Mouse (Mus musculus) small intestine, adult 2 months (tissue): ENCODE data around the gene Efcab9. TPM values are rescaled to one million over a fixed set of nuclear protein-coding genes. Genes with fewer than 3 reads are reported as not detected.

Experiments used
- H3K27ac ChIP-seq: fragments of 200-500 bp; 2 replicates; pipeline ENCODE4 v1.5.1; 2012; ENCODE audit warnings: low read depth, low read length, control low read depth, inconsistent platforms; ENCODE audit not compliant: insufficient read depth
- H3K27me3 ChIP-seq: fragments of 200-500 bp; 2 replicates; pipeline ENCODE4 v1.6.1; 2012; ENCODE audit warnings: mild to moderate bottlenecking, moderate library complexity, low read length, inconsistent platforms; ENCODE audit not compliant: control insufficient read depth, insufficient read depth
- H3K36me3 ChIP-seq: fragments of 200-500 bp; 2 replicates; pipeline ENCODE4 v1.6.1; 2012; ENCODE audit warnings: mild to moderate bottlenecking, low read length, control low read depth, inconsistent platforms; ENCODE audit not compliant: control insufficient read depth, insufficient read depth
- H3K4me1 ChIP-seq: fragments of 200-500 bp; 2 replicates; pipeline ENCODE4 v1.6.1; 2012; ENCODE audit warnings: low read length, inconsistent platforms, mixed read lengths; ENCODE audit not compliant: control insufficient read depth, insufficient read depth, insufficient read length
- H3K4me3 ChIP-seq: fragments of 200-500 bp; 2 replicates; pipeline ENCODE4 v1.5.1; 2012; ENCODE audit warnings: low read depth, mild to moderate bottlenecking, control low read depth, inconsistent platforms, low read length, moderate library complexity
- CTCF ChIP-seq: fragments of 200-500 bp; IDR thresholded peaks from 2 replicates; pipeline ENCODE4 v1.5.1; 2012; ENCODE audit warnings: low read depth, mild to moderate bottlenecking, control low read depth, inconsistent platforms, low read length, moderate library complexity, mixed read lengths; ENCODE audit not compliant: insufficient replicate concordance, insufficient read length; ENCODE audit errors: extremely low read depth
- POLR2A ChIP-seq: fragments of 200-500 bp; IDR thresholded peaks from 2 replicates; pipeline ENCODE4 v1.6.1; 2012; ENCODE audit warnings: low read depth, mild to moderate bottlenecking, control low read depth, inconsistent platforms, low read length, moderate library complexity
- WGBS: fragments of 180-500 bp; shearing (Covaris S2); methylation state at CpG from one replicate; pipeline ENCODE4 v1.1.7; 2018; 5-methylcytosine and 5-hydroxymethylcytosine counted together
- polyA plus RNA-seq: library from polyadenylated mRNA; depleted of rRNA; stranded (reverse); fragments of >200 nt; gene quantifications from 2 replicates; pipeline ENCODE4 v1.2.3, GENCODE M21; 2012

Efcab9 gene
- polyA plus RNA-seq, 1 experiment = not detected

DNA sequence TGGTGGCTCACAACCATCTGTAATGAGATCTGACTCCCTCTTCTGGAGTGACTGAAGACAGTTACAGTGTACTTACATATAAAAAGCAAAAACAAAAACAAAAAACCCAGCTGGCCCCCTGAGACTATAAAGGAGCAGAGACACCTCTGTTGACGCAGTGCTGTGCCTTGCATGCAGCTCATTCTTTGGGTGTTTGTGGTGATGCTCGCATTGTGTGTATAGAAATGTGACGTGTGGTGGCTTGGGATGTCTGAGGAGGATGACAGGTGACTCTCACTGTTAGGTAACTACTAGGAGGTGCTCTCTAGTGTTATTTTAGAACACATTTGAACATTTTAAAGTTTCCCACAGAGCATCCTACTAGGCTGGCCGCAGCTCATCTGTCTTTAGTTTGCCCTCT, 3.8 kb upstream of the Efcab9 start:
- 90% methylated on average over 4 of the region's 4 CpGs for WGBS
- no peak overlapping the region for H3K27ac ChIP-seq
- no peak overlapping the region for H3K4me3 ChIP-seq
- no peaks in the 10 kb centered on the region for H3K36me3 ChIP-seq
- H3K27me3 ChIP-seq = peaks cover 4% of the 10 kb centered on the region; the same call in 1 of the 2 replicates
- TF ChIP-seq POLR2A (no peak), CTCF (no peak)
- H3K4me1 ChIP-seq = peaks cover 19% of the 10 kb centered on the region; the same call in 1 of the 2 replicates

DNA sequence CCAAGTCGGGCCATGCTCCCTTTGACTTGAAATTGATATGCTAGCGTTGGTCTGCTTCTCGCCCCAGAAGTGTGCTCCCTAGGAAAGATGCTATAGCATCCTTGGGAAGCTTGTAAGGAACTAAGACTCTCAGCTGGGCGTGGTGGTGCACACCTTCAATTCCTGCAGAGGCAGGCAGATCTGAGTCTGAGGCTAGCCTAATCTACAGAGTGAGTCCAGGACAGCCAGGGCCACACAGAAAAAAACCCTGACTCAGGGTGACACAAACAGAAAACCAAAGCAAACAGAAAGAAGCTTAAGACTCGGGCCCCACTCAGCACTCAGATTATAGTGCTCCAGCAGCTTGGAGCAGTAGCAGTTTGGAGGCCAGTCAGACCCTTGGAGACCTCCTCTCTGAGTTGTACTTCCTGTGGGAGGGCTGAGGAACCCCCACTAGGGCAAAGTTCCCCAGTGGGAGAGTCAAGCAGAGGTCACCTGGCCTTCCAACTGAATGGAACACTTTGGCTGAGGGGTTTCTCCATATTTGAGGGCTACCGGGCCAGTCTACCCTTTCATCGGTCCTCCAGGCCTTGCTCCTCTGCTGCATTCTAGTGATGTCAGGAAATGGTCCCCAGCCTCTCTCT, 2.7 kb upstream of the Efcab9 start:
- H3K4me1 ChIP-seq = peaks cover 19% of the 10 kb centered on the region; the same call in 1 of the 2 replicates
- peak overlapping the region; percentile 52 for H3K27ac ChIP-seq
- TF ChIP-seq CTCF (no peak), POLR2A (no peak)
- peak overlapping the region; percentile 81 for H3K4me3 ChIP-seq
- 57% methylated on average over 7 of the region's 7 CpGs for WGBS
- no peaks in the 10 kb centered on the region for H3K36me3 ChIP-seq
- H3K27me3 ChIP-seq = peaks cover 4% of the 10 kb centered on the region; the same call in 1 of the 2 replicates

DNA sequence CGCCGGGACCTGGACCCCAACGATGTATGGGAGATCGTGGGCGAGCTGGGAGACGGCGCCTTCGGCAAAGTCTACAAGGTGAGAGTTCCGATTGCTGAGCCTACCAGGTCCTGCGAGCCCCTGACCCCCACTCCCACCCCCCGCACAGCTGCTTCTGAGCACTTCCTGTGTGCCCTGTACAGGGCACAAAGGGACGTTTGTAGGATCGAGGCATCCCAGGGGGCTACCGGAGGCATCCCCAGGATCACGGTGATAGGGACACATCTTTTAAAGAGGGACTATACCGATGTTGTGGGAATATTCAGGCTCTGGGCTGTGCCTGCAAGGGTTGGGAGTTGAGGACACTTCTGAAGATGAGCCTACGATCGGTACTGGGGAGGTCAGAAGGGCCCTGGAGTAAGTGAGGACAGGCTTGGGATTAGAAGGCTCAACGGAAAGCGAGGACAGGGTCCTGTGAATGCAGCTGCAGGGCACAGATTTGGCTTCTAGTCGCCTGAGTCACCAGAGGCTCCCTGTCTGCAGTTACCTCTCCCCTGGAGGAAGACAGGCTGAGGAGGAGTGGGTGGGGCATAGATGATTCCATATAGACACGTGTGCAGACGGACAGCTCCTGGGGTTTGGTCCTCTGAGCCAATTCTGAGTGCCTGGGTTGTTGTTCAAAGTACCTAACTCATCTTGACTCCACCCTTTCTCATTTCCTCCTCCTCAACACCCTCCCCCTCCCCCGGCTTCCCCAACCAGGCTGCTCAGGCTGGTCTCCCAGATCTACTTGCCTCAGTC, 1.8 kb upstream of the Efcab9 start:
- Histone ChIP-seq H3K27me3 (peaks cover 4% of the 10 kb centered on the region; the same call in 1 of the 2 replicates), H3K27ac (peak overlapping the region; percentile 78), H3K36me3 (no peaks in the 10 kb centered on the region), H3K4me3 (peak overlapping the region; percentile 81), H3K4me1 (peaks cover 14% of the 10 kb centered on the region; the same call in 1 of the 2 replicates)
- WGBS = 2% methylated on average over 24 of the region's 24 CpGs
- no peak for TF ChIP-seq CTCF
- TF ChIP-seq POLR2A = 0 out of 2 replicates have a peak, but pooled peaks have one; percentile 2

DNA sequence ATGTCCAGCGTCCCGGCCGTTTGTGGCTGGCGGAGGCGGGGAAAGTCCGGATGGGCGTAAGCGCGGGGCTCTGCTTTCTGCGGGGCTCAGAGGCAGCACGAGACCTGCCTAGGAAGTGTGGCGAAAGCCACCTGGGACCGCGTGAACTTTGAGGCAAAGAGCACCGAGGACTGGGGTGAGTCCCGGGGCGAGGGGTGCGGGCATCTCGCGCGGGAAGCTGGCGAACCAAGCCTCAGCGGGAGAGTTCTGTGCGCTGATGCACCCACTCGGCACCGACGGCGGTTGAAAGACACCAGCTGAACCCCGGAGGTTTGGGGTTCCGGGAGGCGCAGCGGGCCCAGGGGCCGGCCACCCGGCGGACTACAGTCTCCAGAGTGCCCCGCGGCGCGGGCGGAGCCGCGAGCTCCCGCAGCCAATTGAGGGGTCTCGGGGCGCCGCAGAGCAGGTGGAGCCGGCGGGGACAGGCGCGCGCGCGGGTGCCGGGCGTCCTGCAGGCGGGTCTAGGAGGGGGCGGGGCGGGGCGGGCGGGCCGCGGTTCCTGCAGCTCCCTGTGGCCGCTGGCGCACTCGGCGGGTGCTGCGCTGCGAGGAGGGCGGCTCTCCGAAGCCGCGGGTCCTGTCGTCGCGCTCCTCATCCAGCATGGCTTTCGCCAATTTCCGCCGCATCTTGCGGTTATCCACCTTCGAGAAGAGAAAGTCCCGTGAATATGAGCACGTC, 1.0 kb upstream of the Efcab9 start, which contains the start of gene Stk10:
Stk10 (plus strand) TSS at position 541 of the 717 bp plus-strand sequence.
- WGBS = under 1% methylated on average over 82 of the region's 82 CpGs
- Histone ChIP-seq H3K36me3 (no peaks in the 10 kb centered on the region), H3K27me3 (peaks cover 4% of the 10 kb centered on the region; the same call in 1 of the 2 replicates), H3K4me3 (peak within 1 kb of the TSS; percentile 81), H3K4me1 (peaks cover 7% of the 10 kb centered on the region; the same call in 1 of the 2 replicates), H3K27ac (peak within 1 kb of the TSS; percentile 78)
- peak; percentile 76; the same call in 1 of the 2 replicates for TF ChIP-seq POLR2A
- no peak for TF ChIP-seq CTCF

DNA sequence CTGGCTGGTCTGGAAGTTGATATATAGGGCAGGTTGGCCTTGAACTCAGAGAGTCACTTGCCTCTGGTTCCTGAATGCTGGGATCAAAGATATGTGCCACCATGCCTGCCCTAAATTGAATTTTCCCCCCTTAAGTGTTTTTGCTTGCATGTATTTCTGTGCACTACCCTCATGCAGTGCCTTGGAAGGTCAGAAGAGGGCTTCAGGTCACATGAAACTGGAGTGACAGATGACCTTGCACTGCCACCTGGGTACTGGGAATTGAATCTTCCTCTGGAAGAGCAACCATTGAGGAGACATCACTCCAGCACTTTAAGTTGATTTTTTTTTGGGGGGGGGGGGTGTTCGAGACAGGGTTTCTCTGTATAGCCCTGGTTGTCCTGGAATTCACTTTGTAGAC, 1.7 kb downstream of the Efcab9 start:
- 84% methylated on average over 1 of the region's 1 CpGs for WGBS
- Histone ChIP-seq H3K36me3 (no peaks in the 10 kb centered on the region), H3K4me3 (no peak overlapping the region), H3K27ac (no peak overlapping the region), H3K27me3 (peaks cover 4% of the 10 kb centered on the region; the same call in 1 of the 2 replicates), H3K4me1 (peaks cover 7% of the 10 kb centered on the region; the same call in 1 of the 2 replicates)
- TF ChIP-seq POLR2A (no peak), CTCF (peak; percentile 35; the same call in 1 of the 2 replicates)

DNA sequence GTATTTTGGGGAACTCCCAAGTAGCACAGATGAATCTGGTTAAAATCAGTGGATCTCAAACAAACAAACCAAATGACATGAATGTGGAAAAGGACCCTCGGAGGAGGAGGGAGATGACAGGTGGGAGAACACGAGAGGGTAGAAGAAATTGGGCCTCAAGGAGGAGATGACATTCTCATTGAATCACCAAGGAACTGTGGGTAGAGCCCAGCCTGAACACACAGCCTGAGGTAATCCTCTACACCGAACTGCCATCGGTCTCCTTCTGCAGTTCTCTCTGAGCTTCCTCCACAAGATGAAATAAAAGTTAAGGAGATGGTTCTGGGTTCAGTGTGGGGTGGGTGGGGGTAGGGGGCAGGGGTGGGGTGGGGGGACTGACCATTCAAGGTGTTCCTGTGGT, 4.9 kb downstream of the Efcab9 start:
- 73% methylated on average over 4 of the region's 4 CpGs for WGBS
- peaks cover 4% of the 10 kb centered on the region; the same call in 1 of the 2 replicates for H3K27me3 ChIP-seq
- no peaks in the 10 kb centered on the region for H3K36me3 ChIP-seq
- no peak overlapping the region for H3K4me3 ChIP-seq
- TF ChIP-seq POLR2A (no peak), CTCF (no peak)
- H3K4me1 ChIP-seq = no peaks in the 10 kb centered on the region
- no peak overlapping the region for H3K27ac ChIP-seq
